Mouse (Mus musculus): ENCODE results near the gene Tmem268.

The Tmem268 gene

DNA sequence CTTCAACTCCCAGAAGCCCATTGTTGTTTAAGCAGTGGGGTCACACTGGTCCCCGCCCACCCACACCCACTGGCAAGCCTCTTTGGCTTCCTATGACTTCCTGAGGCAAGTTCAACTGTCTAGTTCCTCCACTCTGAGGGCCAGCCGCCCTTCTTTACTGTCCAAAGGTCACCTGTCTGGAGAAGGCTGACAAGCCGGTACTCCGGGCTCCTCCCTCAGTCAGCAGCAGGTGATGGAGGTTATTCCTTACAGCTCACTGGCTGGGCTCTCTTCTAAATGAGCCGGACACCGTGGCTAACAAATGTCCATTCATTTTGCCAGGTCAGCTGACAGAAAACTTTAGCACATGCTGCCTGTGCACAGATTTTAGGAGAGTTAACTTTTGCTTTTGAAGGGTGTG is 42.2 kb downstream of the Tmem268 start:
- no peak for ATAC-seq (ENCODE audit: low TSS enrichment)

DNA sequence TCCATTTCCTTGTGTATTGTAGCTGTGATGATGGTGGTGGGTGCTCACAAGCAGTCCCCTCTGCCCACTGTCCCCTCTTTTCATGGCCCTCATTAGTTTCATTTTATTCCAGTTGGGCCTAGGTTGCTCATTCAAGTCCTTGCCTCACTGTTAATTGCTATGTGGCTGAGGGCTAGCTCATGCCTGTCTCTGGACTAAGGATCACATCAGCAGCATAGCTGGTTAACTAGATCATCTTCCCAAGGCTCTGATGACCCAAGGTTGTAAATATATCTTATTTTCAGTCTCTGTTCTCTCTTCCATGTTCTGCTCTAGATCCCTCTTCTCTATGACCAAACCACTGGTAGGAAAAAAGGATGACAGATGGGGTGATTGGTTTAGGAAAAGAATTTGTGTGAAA is 42.7 kb downstream of the Tmem268 start:
- no peak for ATAC-seq (ENCODE audit: low TSS enrichment)

DNA sequence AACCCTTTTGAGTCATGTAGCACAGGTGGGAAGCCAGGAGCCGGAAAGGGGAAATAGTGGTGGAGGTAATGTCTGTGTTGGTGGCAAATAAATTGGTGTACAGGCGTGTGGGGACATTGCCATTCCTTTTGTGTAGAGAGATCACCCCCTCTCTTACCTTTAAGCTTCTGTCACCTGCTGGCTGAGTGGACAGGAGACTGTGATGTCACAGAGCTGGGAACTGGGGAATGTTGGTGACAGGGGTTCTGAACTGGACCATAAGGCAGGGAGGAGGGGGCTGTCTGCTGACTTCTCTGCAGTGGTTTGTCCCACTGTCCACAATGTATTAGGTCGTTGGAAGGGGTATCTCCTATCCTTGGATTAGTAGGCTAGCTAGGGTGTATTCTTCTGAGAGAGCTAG is 46.4 kb downstream of the Tmem268 start, which contains the start of gene Gm11213:
TSS of gene Gm11213 (minus strand) at position 317 of the 400 bp plus-strand sequence.
- no peak for ATAC-seq (ENCODE audit: low TSS enrichment)

DNA sequence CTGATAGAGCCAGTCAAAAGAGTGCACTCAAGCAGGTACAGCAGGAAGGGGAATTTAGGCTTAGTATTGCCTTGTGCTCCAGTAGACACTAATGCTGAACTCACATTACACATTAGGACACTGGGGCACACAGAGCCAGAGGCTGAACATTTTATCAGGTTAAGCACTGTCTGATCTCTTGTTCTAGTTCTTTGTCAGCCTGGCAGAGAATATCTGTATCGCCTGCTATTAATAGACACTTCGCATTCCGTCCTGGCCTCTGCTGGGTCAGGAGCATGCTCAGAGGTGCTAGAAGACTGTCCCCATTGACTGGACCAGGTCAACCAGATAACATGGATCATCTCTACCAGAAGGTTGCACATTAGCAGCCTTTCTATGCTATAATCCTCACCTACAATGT is 47.0 kb downstream of the Tmem268 start:
- no peak for ATAC-seq (ENCODE audit: low TSS enrichment)

DNA sequence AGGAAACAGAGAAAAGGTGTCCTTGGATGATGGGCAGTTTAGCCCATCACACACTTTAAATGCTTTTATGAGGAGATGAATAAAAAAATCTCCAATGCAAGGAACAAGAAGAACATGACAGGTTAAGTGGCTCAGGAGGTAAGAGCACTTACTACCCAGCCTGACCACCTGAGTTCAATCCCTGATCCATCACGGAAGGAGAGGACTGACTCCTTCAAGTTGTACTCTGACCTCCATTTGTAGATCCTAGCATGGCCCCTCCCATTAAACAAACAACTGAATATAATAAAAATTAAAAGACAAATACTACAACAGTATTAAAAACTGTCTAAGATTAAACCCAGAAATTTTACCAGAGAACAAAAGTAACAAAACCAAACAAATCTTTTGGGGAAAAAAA is 47.4 kb downstream of the Tmem268 start:
- ATAC-seq (ENCODE audit: low TSS enrichment): no peak

DNA sequence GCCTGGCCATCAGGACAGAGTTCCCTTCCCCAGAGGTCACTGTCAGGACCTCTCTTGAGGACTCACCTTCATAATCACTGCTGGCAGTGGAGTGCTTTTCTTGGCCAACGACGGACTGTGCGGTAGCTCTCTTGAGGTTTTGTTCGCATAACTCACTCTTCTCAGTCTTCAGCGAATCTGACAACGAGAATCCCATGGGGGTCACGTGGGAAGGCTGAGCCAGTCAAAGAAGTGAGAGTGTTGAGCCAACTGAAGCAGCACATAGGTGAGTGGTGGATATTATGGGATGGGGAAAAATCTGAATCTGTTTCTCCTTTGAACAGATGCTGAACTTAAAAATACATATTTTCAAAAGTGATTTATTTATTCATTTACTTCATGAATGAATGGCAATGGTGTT is 49.8 kb downstream of the Tmem268 start:
- ATAC-seq (ENCODE audit: low TSS enrichment): no peak

DNA sequence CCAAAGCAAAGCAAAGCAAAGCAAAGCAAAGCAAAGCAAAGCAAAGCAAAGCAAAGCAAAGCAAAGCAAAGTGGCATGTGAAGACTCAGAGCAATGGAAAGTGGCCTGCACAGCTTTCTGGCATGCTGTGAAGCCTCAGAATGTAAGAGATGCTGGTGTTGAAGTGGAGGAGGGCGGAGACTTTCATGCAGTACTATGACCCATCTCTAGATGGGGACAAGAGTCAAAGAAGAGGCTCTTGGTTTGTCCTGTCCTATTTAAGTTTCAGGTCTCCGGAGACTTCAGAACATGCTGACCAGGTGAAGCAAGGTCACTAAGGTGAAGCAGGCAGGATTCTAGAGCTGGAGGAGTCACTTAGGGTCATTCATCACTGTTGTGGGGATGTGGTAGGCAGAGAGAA is 63.3 kb downstream of the Tmem268 start:
- no peak for ATAC-seq (ENCODE audit: low TSS enrichment)

DNA sequence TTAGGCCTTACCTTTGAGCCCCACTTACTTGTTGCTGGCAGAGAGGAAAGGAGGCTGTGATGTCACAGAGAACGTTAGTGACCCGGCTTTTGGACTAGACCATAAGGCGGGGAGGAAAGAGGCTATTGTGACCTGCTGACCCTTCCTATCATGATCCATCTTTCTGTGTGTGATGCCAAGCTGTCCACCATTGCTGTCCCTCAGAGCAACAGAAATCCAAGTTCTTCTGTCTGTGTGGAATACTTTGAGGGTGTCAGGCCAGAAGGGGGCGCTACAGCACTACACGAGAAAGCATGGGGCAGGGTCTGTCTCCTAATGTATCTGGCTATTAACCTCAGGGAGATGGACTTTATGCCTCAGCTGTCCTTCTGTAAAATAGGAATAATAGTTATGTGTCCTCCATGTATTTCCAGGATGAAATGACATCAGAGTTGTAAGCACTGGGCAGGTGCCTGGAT is 63.8 kb downstream of the Tmem268 start, which contains the start of gene Tex48:
TSS of gene Tex48 (minus strand) at position 51 of the 458 bp plus-strand sequence.
- ATAC-seq (ENCODE audit: low TSS enrichment): no peak; the same call in 1 of the 2 replicates

DNA sequence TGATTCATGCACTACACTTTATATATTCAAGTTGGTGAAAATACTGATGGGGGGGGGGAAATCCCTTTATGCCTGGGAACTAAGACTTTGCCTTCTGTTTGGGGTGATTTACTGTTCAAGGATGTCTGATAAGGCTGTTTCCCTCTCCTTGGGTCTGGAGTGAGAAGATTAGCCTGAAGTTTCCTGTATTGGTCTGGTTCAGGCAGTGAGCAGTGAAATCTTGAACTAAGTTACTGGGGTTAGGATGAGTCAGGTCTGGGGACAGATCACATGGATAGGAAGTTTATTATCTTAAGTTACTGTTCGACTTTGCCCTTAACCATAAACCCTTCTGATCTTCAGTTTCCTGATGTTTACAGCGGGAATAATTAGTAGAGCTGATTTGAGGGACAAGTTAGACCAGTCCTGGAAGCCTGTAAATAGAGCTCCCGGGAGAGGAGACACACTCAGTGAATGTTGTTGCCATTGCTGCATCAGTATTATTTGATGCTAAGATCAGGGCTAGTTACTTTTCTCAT is 67.0 kb downstream of the Tmem268 start:
- no peak for ATAC-seq (ENCODE audit: low TSS enrichment)

DNA sequence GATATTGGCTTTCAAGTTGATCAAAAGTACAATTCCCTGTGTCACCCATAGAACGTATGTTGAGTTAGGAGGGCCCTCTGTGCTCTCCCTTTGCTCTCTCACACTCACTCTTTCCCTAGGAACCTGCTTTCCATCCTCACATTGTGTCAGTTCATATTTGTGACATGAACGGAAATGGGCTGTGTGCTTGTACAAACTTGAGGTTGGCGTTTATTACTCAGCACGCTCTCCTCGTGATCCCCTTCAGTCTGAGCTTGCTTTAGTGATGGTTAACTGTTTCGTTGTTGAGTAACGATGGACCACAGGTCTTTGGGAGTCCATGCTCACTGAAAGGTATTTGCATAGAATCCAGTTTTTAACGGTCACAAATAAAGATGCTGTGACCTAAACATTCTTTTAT is 68.5 kb downstream of the Tmem268 start:
- no peak for ATAC-seq (ENCODE audit: low TSS enrichment)

DNA sequence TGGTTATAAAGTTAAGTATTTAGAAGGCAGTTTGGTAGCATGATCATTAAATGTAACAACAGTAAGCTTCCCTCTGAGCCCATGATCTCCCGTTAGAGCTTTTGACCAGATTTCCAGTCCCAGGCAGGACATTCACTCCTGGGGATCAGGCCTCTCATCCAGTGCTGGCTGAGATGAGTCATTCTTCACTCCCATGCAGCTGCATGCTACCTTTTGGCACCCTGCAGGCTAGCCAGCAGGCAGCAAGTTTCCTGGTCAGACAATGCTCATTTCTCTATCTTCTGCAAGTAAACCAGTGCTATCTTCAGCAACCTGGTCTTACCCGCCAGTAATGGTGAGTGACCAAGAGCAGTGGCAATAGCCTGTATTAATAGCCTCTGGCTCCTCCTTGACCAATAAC is 74.6 kb downstream of the Tmem268 start:
- no peak for ATAC-seq (ENCODE audit: low TSS enrichment)
